Mouse (Mus musculus): ENCODE results near the gene Uts2r.

- TF ChIP-seq CTCF (IDR thresholded peaks at IDR 0.05; ENCODE audit: low read depth) (no peak), EP300 (IDR thresholded peaks at IDR 0.05; ENCODE audit: low read depth) (no peak)
These were observed 32.7 kb downstream of the Uts2r start for GRCm38 (mm10) chr11:121192742-121193141.

Data from liver, embryonic 14.5 days (tissue).